Mouse (Mus musculus) heart, postnatal 25 days (tissue): Measurements from ENCODE around the gene Nr2c2. TPM values are rescaled to one million over a fixed set of nuclear protein-coding genes. Genes with fewer than 3 reads are reported as not detected.
A peak's percentile ranks its signal among the peaks of the same experiment; 100 is the strongest.
"Not testable (repeated sequence)": the region's sequence is repeated elsewhere in the genome, so short reads cannot be mapped to it uniquely, and the experiment has no call there.

Source experiments
- DNase-seq: peaks from one replicate; pipeline ENCODE4 v3.0.0; 2022; ENCODE audit warnings: low spot score
- intact Hi-C: fragments of 180-260 bp; cut with DNase I; formaldehyde crosslinking; loops from one replicate; pipeline ENCODE4 v1.15.1; 2025
- total RNA-seq, 2 experiments: library from RNA; stranded (reverse); gene quantifications; 2 replicates each; pipeline ENCODE4 v1.2.3; 2021

Nr2c2 gene
- 10 to 100 TPM; 23.4 to 27.6 TPM for total RNA-seq

- intact Hi-C loops, result loop anchor here (5.0 kb wide), 1 partner anchor 91 kb away; the partner anchor contains the start of gene Mrps25
- peak; percentile 79 for DNase-seq
Observed at GRCm38 (mm10) chr6:92091130-92091591, at the start of gene Nr2c2. Gene Nr2c2, plus strand, starts transcription at chr6:92091390.

GRCm38 (mm10) chr6:92042055-92042454 is 49.1 kb upstream of the Nr2c2 start:
- intact Hi-C loops, result no loop called here
- no peak for DNase-seq

GRCm38 (mm10) chr6:92042850-92043249 is 48.3 kb upstream of the Nr2c2 start:
- intact Hi-C loops, result no loop called here
- DNase-seq, result no peak

GRCm38 (mm10) chr6:92057768-92058167 is 33.4 kb upstream of the Nr2c2 start:
- DNase-seq, result no peak
- intact Hi-C loops, result no loop called here

- intact Hi-C loops, result loop anchor here (5.0 kb wide), 1 partner anchor 69 kb away; no protein-coding TSS in a partner anchor
- DNase-seq, result peak; percentile 41
Observed at GRCm38 (mm10) chr6:92061725-92062124, 29.5 kb upstream of the Nr2c2 start.

- intact Hi-C loops, result loop anchor here (5.0 kb wide), 1 partner anchor 71 kb away; no protein-coding TSS in a partner anchor
- DNase-seq, result no peak
Observed at GRCm38 (mm10) chr6:92063452-92063851, 27.7 kb upstream of the Nr2c2 start.

GRCm38 (mm10) chr6:92064101-92064500 is 27.1 kb upstream of the Nr2c2 start:
- intact Hi-C loops, result loop anchor here (5.0 kb wide), 1 partner anchor 72 kb away; no protein-coding TSS in a partner anchor
- no peak for DNase-seq

- intact Hi-C loops, result loop anchor here (2.0 kb wide), 1 partner anchor 289 kb away; no protein-coding TSS in a partner anchor
- no peak for DNase-seq
Observed at GRCm38 (mm10) chr6:92065721-92066496, 25.3 kb upstream of the Nr2c2 start.

- DNase-seq, result peak; percentile 42
- intact Hi-C loops, result loop anchor here (1.0 to 2.0 kb wide), 2 partner anchors 166 to 290 kb away; no protein-coding TSS in a partner anchor
Observed at GRCm38 (mm10) chr6:92067146-92067790, 23.9 kb upstream of the Nr2c2 start.

- no peak for DNase-seq
- intact Hi-C loops, result loop anchor here (5.0 kb wide), 1 partner anchor 196 kb away; no protein-coding TSS in a partner anchor
Observed at GRCm38 (mm10) chr6:92071121-92071839, 19.9 kb upstream of the Nr2c2 start.

GRCm38 (mm10) chr6:92080730-92081129 is 10.5 kb upstream of the Nr2c2 start:
- DNase-seq, result no peak
- intact Hi-C loops, result no loop called here

GRCm38 (mm10) chr6:92082756-92083155 is 8.4 kb upstream of the Nr2c2 start:
- DNase-seq, result no peak
- intact Hi-C loops, result no loop called here

- intact Hi-C loops, result no loop called here
- no peak for DNase-seq
Observed at GRCm38 (mm10) chr6:92084932-92085331, 6.3 kb upstream of the Nr2c2 start.

GRCm38 (mm10) chr6:92089141-92089540 is 2.0 kb upstream of the Nr2c2 start:
- DNase-seq, intact Hi-C loops: not testable (repeated sequence)

- no peak for DNase-seq
- intact Hi-C loops, result loop anchor here (5.0 kb wide), 1 partner anchor 92 kb away; the partner anchor contains the start of gene Mrps25
Observed at GRCm38 (mm10) chr6:92089982-92090381, 1.2 kb upstream of the Nr2c2 start.

- DNase-seq, result no peak
- intact Hi-C loops, result loop anchor here (5.0 kb wide), 1 partner anchor 92 kb away; the partner anchor contains the start of gene Mrps25
Observed at GRCm38 (mm10) chr6:92090497-92090896, 693 bp upstream of the Nr2c2 start.

- DNase-seq, result peak; percentile 99
- intact Hi-C loops, result loop anchor here (5.0 kb wide), 1 partner anchor 90 kb away; the partner anchor contains the start of gene Mrps25
Observed at GRCm38 (mm10) chr6:92091767-92092489, 738 bp downstream of the Nr2c2 start.

- no peak for DNase-seq
- intact Hi-C loops, result loop anchor here (5.0 kb wide), 1 partner anchor 90 kb away; the partner anchor contains the start of gene Mrps25
Observed at GRCm38 (mm10) chr6:92092737-92093136, 1.5 kb downstream of the Nr2c2 start.

GRCm38 (mm10) chr6:92093869-92094268 is 2.7 kb downstream of the Nr2c2 start:
- no peak for DNase-seq
- intact Hi-C loops, result loop anchor here (5.0 kb wide), 1 partner anchor 88 kb away; the partner anchor contains the start of gene Mrps25
